Mouse (Mus musculus): ENCODE results near the gene Olfr703. TPM values are rescaled to one million over a fixed set of nuclear protein-coding genes. Genes with fewer than 3 reads are reported as not detected.

Olfr703 gene
- polyA plus RNA-seq (2017; shearing (Covaris generic)) = not detected

GRCm38 (mm10) chr7:106843060-106843459, at the start of gene Olfr703:
Gene Olfr703 (plus strand): TSS chr7:106843360.

GRCm38 (mm10) chr7:106808734-106809133, 34.4 kb upstream of the Olfr703 start, which contains the start of gene Olfr700:
Gene Olfr700 (minus strand): TSS chr7:106808834.

GRCm38 (mm10) chr7:106813829-106814228, 29.3 kb upstream of the Olfr703 start, which contains the start of gene Olfr701:
Gene Olfr701 (plus strand): TSS chr7:106814129.

GRCm38 (mm10) chr7:106833793-106834192, 9.4 kb upstream of the Olfr703 start, which contains the start of gene Olfr702:
Gene Olfr702 (minus strand): TSS chr7:106833893.

GRCm38 (mm10) chr7:106862885-106863284, 19.7 kb downstream of the Olfr703 start, which contains the start of gene Olfr704:
Gene Olfr704 (plus strand): TSS chr7:106863185.

GRCm38 (mm10) chr7:106876791-106877190, 33.6 kb downstream of the Olfr703 start, which contains the start of gene Olfr705:
Gene Olfr705 (minus strand): TSS chr7:106876891.

GRCm38 (mm10) chr7:106888062-106888461, 44.9 kb downstream of the Olfr703 start, which contains the start of gene Olfr706:
Gene Olfr706 (minus strand): TSS chr7:106888162.

Other genes with a start within 250 kb of the Olfr703 start
- not detected for gene Olfr693, start 162.8 kb upstream of the Olfr703 start, polyA plus RNA-seq (2017; shearing (Covaris generic))
- gene Olfr694, start 151.5 kb upstream of the Olfr703 start, polyA plus RNA-seq (2017; shearing (Covaris generic)) = not detected
- not detected for gene Olfr695, start 127.0 kb upstream of the Olfr703 start, polyA plus RNA-seq (2017; shearing (Covaris generic))
- gene Olfr697, start 100.9 kb upstream of the Olfr703 start, polyA plus RNA-seq (2017; shearing (Covaris generic)) = not detected
- not detected for gene Olfr698, start 88.0 kb upstream of the Olfr703 start, polyA plus RNA-seq (2017; shearing (Covaris generic))
- not detected for gene Olfr699, start 50.2 kb upstream of the Olfr703 start, polyA plus RNA-seq (2017; shearing (Covaris generic))
- gene Olfr700, start 34.5 kb upstream of the Olfr703 start, polyA plus RNA-seq (2017; shearing (Covaris generic)) = not detected
- not detected for gene Olfr701, start 29.2 kb upstream of the Olfr703 start, polyA plus RNA-seq (2017; shearing (Covaris generic))
- not detected for gene Olfr702, start 9.5 kb upstream of the Olfr703 start, polyA plus RNA-seq (2017; shearing (Covaris generic))
- gene Olfr704, start 19.8 kb downstream of the Olfr703 start, polyA plus RNA-seq (2017; shearing (Covaris generic)) = 0.55 TPM
- not detected for gene Olfr705, start 33.5 kb downstream of the Olfr703 start, polyA plus RNA-seq (2017; shearing (Covaris generic))
- gene Olfr706, start 44.8 kb downstream of the Olfr703 start, polyA plus RNA-seq (2017; shearing (Covaris generic)) = not detected
- not detected for gene Olfr707, start 57.9 kb downstream of the Olfr703 start, polyA plus RNA-seq (2017; shearing (Covaris generic))
- gene Olfr1532-ps1, start 64.6 kb downstream of the Olfr703 start, polyA plus RNA-seq (2017; shearing (Covaris generic)) = not detected
- not detected for gene Olfr709-ps1, start 88.9 kb downstream of the Olfr703 start, polyA plus RNA-seq (2017; shearing (Covaris generic))
- not detected for gene Olfr710, start 105.0 kb downstream of the Olfr703 start, polyA plus RNA-seq (2017; shearing (Covaris generic))
- gene Olfr6, start 120.6 kb downstream of the Olfr703 start, polyA plus RNA-seq (2017; shearing (Covaris generic)) = 0.07 TPM
- not detected for gene Olfr711, start 132.1 kb downstream of the Olfr703 start, polyA plus RNA-seq (2017; shearing (Covaris generic))
- gene Olfr2, start 162.7 kb downstream of the Olfr703 start, polyA plus RNA-seq (2017; shearing (Covaris generic)) = not detected
- not detected for gene Olfr713, start 187.8 kb downstream of the Olfr703 start, polyA plus RNA-seq (2017; shearing (Covaris generic))
- not detected for gene Olfr714, start 227.6 kb downstream of the Olfr703 start, polyA plus RNA-seq (2017; shearing (Covaris generic))
- gene Olfr17, start 249.9 kb downstream of the Olfr703 start, polyA plus RNA-seq (2017; shearing (Covaris generic)) = not detected